Mouse (Mus musculus) kidney, adult 2 months (tissue): ENCODE measurements around the gene Primpol.

Source experiments
- CTCF ChIP-seq: fragments of 200-500 bp; conservative IDR thresholded peaks from 2 replicates; pipeline ENCODE4 v1.5.1; 2011; ENCODE audit warnings: low read depth, mild to moderate bottlenecking, control low read depth, low read length, moderate library complexity, mixed read lengths; ENCODE audit not compliant: insufficient read depth, insufficient read length
- POLR2A ChIP-seq: fragments of 200-500 bp; IDR thresholded peaks from one replicate; pipeline ENCODE4 v1.6.1; 2011; ENCODE audit warnings: low read depth, low read length, control low read depth

DNA sequence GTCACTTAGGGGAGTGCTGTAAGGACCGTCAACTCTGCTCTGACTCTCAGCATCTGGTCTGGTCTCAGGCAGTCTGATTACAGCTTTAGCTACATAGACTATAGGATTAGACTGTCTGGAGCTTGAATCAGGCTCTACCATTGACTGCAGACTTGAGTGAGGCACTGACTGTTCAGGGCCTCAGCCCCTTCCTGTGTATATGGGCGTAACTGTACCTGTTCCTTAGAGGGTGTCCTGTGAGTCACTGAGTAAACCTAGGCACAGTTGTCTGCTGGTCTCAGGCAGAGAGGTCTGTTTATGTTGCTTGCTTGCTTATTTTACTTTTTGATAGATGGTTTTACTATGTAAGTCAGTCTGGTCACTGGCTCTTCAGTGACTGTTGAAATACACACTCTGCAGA, 43.0 kb downstream of the Primpol start:
- TF ChIP-seq CTCF (no peak), POLR2A (no peak)
